Comparison of ENCODE assay signal across 8 mouse cellular contexts in genomic region chr7:3290257-3291033, GRCm38 (mm10). TPM values are rescaled to one million over a fixed set of nuclear protein-coding genes. Genes with fewer than 3 reads are reported as not detected.
DNase-seq lines count a peak whose midpoint lies in the region; ATAC-seq and TF ChIP-seq lines count a peak whose summit lies in the region.

No protein-coding gene starts in this region.

- DNase-seq in A20 (ENCODE audit: low read depth, low spot score) (peak; percentile 98), liver (peak; percentile 93)
- peak; percentile 98 for DNase-seq in embryonic facial prominence, embryonic 14.5 days (ENCODE audit: low spot score)
- peak; percentile 95 to 97 for DNase-seq in monocyte, adult 2 months (ENCODE audit: low read depth in 1 of 2, low spot score in 2 of 2)
- peak; percentile 82 to 83 for DNase-seq in spleen, postnatal 14 days (ENCODE audit: low spot score in 2 of 2)

- peak overlapping the region; percentile 75 for H3K4me2 ChIP-seq in embryonic facial prominence, embryonic 14.5 days (ENCODE audit: low read depth, low read length)
- H3K4me2 ChIP-seq in heart, embryonic 11.5 days: peak overlapping the region; percentile 83
- H3K4me2 ChIP-seq in kidney, embryonic 15.5 days: peak overlapping the region; percentile 73

- peak overlapping the region; percentile 69 for H3K9ac ChIP-seq in embryonic facial prominence, embryonic 14.5 days (ENCODE audit: low read depth, low read length)
- peak overlapping the region; percentile 84 for H3K9ac ChIP-seq in heart, embryonic 11.5 days (ENCODE audit: low read depth, low read length)
- peak overlapping the region; percentile 51 for H3K9ac ChIP-seq in kidney, embryonic 15.5 days

- peaks cover 4% of the 10 kb centered on the region; the same call in 1 of the 2 replicates for H3K4me1 ChIP-seq in bone marrow, adult 2 months (ENCODE audit: control insufficient read depth, insufficient read depth, low read length)
- peaks cover 17% of the 10 kb centered on the region for H3K4me1 ChIP-seq in embryonic facial prominence, embryonic 14.5 days (ENCODE audit: control insufficient read depth, insufficient read depth, low read length)
- H3K4me1 ChIP-seq in heart, embryonic 11.5 days (ENCODE audit: control insufficient read depth, insufficient read depth, low read length): peaks cover 22% of the 10 kb centered on the region; the same call in 1 of the 2 replicates
- H3K4me1 ChIP-seq in kidney, embryonic 15.5 days: peaks cover 48% of the 10 kb centered on the region

- ATAC-seq in embryonic facial prominence, embryonic 14.5 days (ENCODE audit: low read depth): peak; percentile 91
- peak; percentile 86 for ATAC-seq in heart, embryonic 11.5 days (replicated peaks; ENCODE audit: insufficient number of reproducible peaks, low FRiP score, low TSS enrichment)
- peak; percentile 88 for ATAC-seq in kidney, embryonic 15.5 days (replicated peaks; ENCODE audit: low FRiP score)

- no peak for TF ChIP-seq CTCF in bone marrow, adult 2 months (IDR thresholded peaks at IDR 0.05; ENCODE audit: control insufficient read depth, insufficient read depth, low read length)

- peak overlapping the region; percentile 61 for H3K4me3 ChIP-seq in bone marrow, adult 2 months (replicated peaks; ENCODE audit: control insufficient read depth, low read depth, low read length)
- H3K4me3 ChIP-seq in embryonic facial prominence, embryonic 14.5 days (ENCODE audit: low read depth, low read length): peak overlapping the region; percentile 45
- peak overlapping the region; percentile 62 for H3K4me3 ChIP-seq in heart, embryonic 11.5 days (ENCODE audit: low read depth, low read length)
- H3K4me3 ChIP-seq in kidney, embryonic 15.5 days (replicated peaks): peak overlapping the region; percentile 51

- no peak for TF ChIP-seq POLR2A in bone marrow, adult 2 months (IDR thresholded peaks at IDR 0.05; ENCODE audit: borderline replicate concordance, control insufficient read depth, low read depth, low read length)

- H3K27me3 ChIP-seq in embryonic facial prominence, embryonic 14.5 days (replicated peaks; ENCODE audit: control insufficient read depth, insufficient read depth, low read length): no peaks in the 10 kb centered on the region
- no peaks in the 10 kb centered on the region for H3K27me3 ChIP-seq in heart, embryonic 11.5 days (ENCODE audit: control insufficient read depth, insufficient read depth, low read length)
- no peaks in the 10 kb centered on the region for H3K27me3 ChIP-seq in kidney, embryonic 15.5 days

- 13% methylated on average over 18 of the region's 18 CpGs for WGBS in bone marrow, adult 2 months
- 2% methylated on average over 15 of the region's 18 CpGs for WGBS in embryonic facial prominence, embryonic 14.5 days
- 0% methylated on average over 18 of the region's 18 CpGs for WGBS in heart, embryonic 11.5 days (ENCODE audit: insufficient replicate concordance)
- WGBS in kidney, embryonic 15.5 days: under 1% methylated on average over 18 of the region's 18 CpGs

- H3K27ac ChIP-seq in bone marrow, adult 2 months (ENCODE audit: control insufficient read depth, insufficient read depth, low read depth, low read length, poor library complexity): peak overlapping the region; percentile 14; the same call in 1 of the 2 replicates
- H3K27ac ChIP-seq in embryonic facial prominence, embryonic 14.5 days (replicated peaks; ENCODE audit: low read depth, low read length): peak overlapping the region; percentile 95
- H3K27ac ChIP-seq in heart, embryonic 11.5 days (ENCODE audit: low read depth, low read length): peak overlapping the region; percentile 96
- peak overlapping the region; percentile 88 for H3K27ac ChIP-seq in kidney, embryonic 15.5 days

- H3K9me3 ChIP-seq in embryonic facial prominence, embryonic 14.5 days (ENCODE audit: control insufficient read depth, low read length): no peaks in the 10 kb centered on the region
- H3K9me3 ChIP-seq in heart, embryonic 11.5 days (replicated peaks; ENCODE audit: control insufficient read depth, low read length): no peaks in the 10 kb centered on the region
- no peaks in the 10 kb centered on the region for H3K9me3 ChIP-seq in kidney, embryonic 15.5 days (replicated peaks)

- H3K36me3 ChIP-seq in embryonic facial prominence, embryonic 14.5 days (ENCODE audit: control insufficient read depth, insufficient read depth, low read length): peaks cover 8% of the 10 kb centered on the region; the same call in 1 of the 2 replicates
- H3K36me3 ChIP-seq in heart, embryonic 11.5 days (ENCODE audit: control insufficient read depth, insufficient read depth, low read length): peaks cover 6% of the 10 kb centered on the region
- peaks cover 18% of the 10 kb centered on the region for H3K36me3 ChIP-seq in kidney, embryonic 15.5 days

RNA-seq across cellular contexts. Expression of gene Prkcg, which starts 1.5 kb away (rescaled TPM):
- polyA plus RNA-seq in bone marrow, adult 2 months (2011; ENCODE audit: insufficient read depth, insufficient read length, low replicate concordance, missing spikeins): 1.1 and 3.2 TPM in 2 replicates
- 0.10 and 0.15 TPM in 2 replicates for polyA plus RNA-seq in embryonic facial prominence, embryonic 14.5 days (2014; fragmentation: Nextera tagmentation; extraction: Ambion mirVana)
- 0.10 and 0.14 TPM in 2 replicates for polyA plus RNA-seq in heart, embryonic 11.5 days (2014; fragmentation: Nextera tagmentation; extraction: Ambion mirVana)
- 0.06 and 0.27 TPM in 2 replicates for polyA plus RNA-seq in kidney, embryonic 15.5 days (2015; fragmentation: Nextera tagmentation; extraction: Ambion mirVana)

RNA-seq across cellular contexts. Expression of gene Myadm, which starts 1.6 kb away (rescaled TPM):
- 8.6 and 19.7 TPM in 2 replicates for polyA plus RNA-seq in bone marrow, adult 2 months (2011; ENCODE audit: insufficient read depth, insufficient read length, low replicate concordance, missing spikeins)
- polyA plus RNA-seq in embryonic facial prominence, embryonic 14.5 days (2014; fragmentation: Nextera tagmentation; extraction: Ambion mirVana): 149 and 178 TPM in 2 replicates
- 221 and 235 TPM in 2 replicates for polyA plus RNA-seq in heart, embryonic 11.5 days (2014; fragmentation: Nextera tagmentation; extraction: Ambion mirVana)
- 78.3 and 93.8 TPM in 2 replicates for polyA plus RNA-seq in kidney, embryonic 15.5 days (2015; fragmentation: Nextera tagmentation; extraction: Ambion mirVana)

RNA-seq across cellular contexts. Expression of gene Nlrp12, which starts 40.9 kb away (rescaled TPM):
- 1.2 and 7.9 TPM in 2 replicates for polyA plus RNA-seq in bone marrow, adult 2 months (2011; ENCODE audit: insufficient read depth, insufficient read length, low replicate concordance, missing spikeins)
- polyA plus RNA-seq in embryonic facial prominence, embryonic 14.5 days (2014; fragmentation: Nextera tagmentation; extraction: Ambion mirVana): 0.03 TPM in 1 of 2 replicates, not detected in the other
- not detected in 2 replicates for polyA plus RNA-seq in heart, embryonic 11.5 days (2014; fragmentation: Nextera tagmentation; extraction: Ambion mirVana)
- 0.03 TPM in 2 replicates for polyA plus RNA-seq in kidney, embryonic 15.5 days (2015; fragmentation: Nextera tagmentation; extraction: Ambion mirVana)

RNA-seq across cellular contexts. Expression of gene Cacng7, which starts 42.3 kb away (rescaled TPM):
- polyA plus RNA-seq in bone marrow, adult 2 months (2011; ENCODE audit: insufficient read depth, insufficient read length, low replicate concordance, missing spikeins): 0.74 and 2.0 TPM in 2 replicates
- polyA plus RNA-seq in embryonic facial prominence, embryonic 14.5 days (2014; fragmentation: Nextera tagmentation; extraction: Ambion mirVana): 1.7 and 3.1 TPM in 2 replicates
- polyA plus RNA-seq in heart, embryonic 11.5 days (2014; fragmentation: Nextera tagmentation; extraction: Ambion mirVana): 0.24 and 0.27 TPM in 2 replicates
- 0.90 and 1.00 TPM in 2 replicates for polyA plus RNA-seq in kidney, embryonic 15.5 days (2015; fragmentation: Nextera tagmentation; extraction: Ambion mirVana)

Comparison
In these comparisons a context has a peak if more than half of its experiments do, and no peak if none do; other contexts are left out.
1. Peak in every context shown above with its lines: DNase-seq, ATAC-seq, H3K4me3 ChIP-seq and H3K27ac ChIP-seq.
2. H3K27ac ChIP-seq: peak in every context shown above with its lines; median percentile 96 in heart, embryonic 11.5 days; 95 in embryonic facial prominence, embryonic 14.5 days; 88 in kidney, embryonic 15.5 days; 14 in bone marrow, adult 2 months.